Mouse (Mus musculus): ENCODE results near the gene Ccdc167. TPM values are rescaled to one million over a fixed set of nuclear protein-coding genes. Genes with fewer than 3 reads are reported as not detected.

Ccdc167 gene
- polyA plus RNA-seq, 1 experiment from 2014 or later = 15.2 TPM

- no peaks in the 10 kb centered on the region for H3K9me3 ChIP-seq (ENCODE audit: control insufficient read depth, low read depth, low read length)
- no peak for ATAC-seq (ENCODE audit: insufficient number of reproducible peaks, insufficient read depth, low FRiP score, low read depth)
- no peak overlapping the region for H3K4me2 ChIP-seq (replicated peaks; ENCODE audit: low read depth, low read length)
- no peak overlapping the region for H3K27ac ChIP-seq (ENCODE audit: low read length)
- 54% methylated on average over 19 of the region's 19 CpGs for WGBS
- H3K27me3 ChIP-seq (ENCODE audit: control insufficient read depth, insufficient read depth, low read length) = no peaks in the 10 kb centered on the region
- no peak overlapping the region for H3K4me3 ChIP-seq (ENCODE audit: low read depth, low read length)
- no peak overlapping the region for H3K9ac ChIP-seq (replicated peaks; ENCODE audit: low read depth, low read length)
- H3K4me1 ChIP-seq (ENCODE audit: control insufficient read depth, insufficient read depth, low read length) = peaks cover 30% of the 10 kb centered on the region; the same call in 1 of the 2 replicates
- no peaks in the 10 kb centered on the region for H3K36me3 ChIP-seq (ENCODE audit: control insufficient read depth, insufficient read depth, low read length)
Measured at GRCm38 (mm10) chr17:29711076-29711744, 5.6 kb downstream of the Ccdc167 start.

GRCm38 (mm10) chr17:29710562-29711044 is 6.2 kb downstream of the Ccdc167 start:
- Histone ChIP-seq H3K27me3 (ENCODE audit: control insufficient read depth, insufficient read depth, low read length) (no peaks in the 10 kb centered on the region), H3K4me2 (replicated peaks; ENCODE audit: low read depth, low read length) (no peak overlapping the region), H3K4me3 (ENCODE audit: low read depth, low read length) (no peak overlapping the region), H3K9ac (replicated peaks; ENCODE audit: low read depth, low read length) (no peak overlapping the region), H3K36me3 (ENCODE audit: control insufficient read depth, insufficient read depth, low read length) (no peaks in the 10 kb centered on the region), H3K9me3 (ENCODE audit: control insufficient read depth, low read depth, low read length) (no peaks in the 10 kb centered on the region), H3K27ac (ENCODE audit: low read length) (no peak overlapping the region), H3K4me1 (ENCODE audit: control insufficient read depth, insufficient read depth, low read length) (peaks cover 24% of the 10 kb centered on the region; the same call in 1 of the 2 replicates)
- ATAC-seq (ENCODE audit: insufficient number of reproducible peaks, insufficient read depth, low FRiP score, low read depth) = no peak
- 58% methylated on average over 11 of the region's 11 CpGs for WGBS

GRCm38 (mm10) chr17:29708783-29709182 is 8.1 kb downstream of the Ccdc167 start:
- Histone ChIP-seq H3K4me3 (ENCODE audit: low read depth, low read length) (no peak overlapping the region), H3K27ac (ENCODE audit: low read length) (no peak overlapping the region), H3K27me3 (ENCODE audit: control insufficient read depth, insufficient read depth, low read length) (no peaks in the 10 kb centered on the region), H3K9ac (replicated peaks; ENCODE audit: low read depth, low read length) (no peak overlapping the region), H3K4me1 (ENCODE audit: control insufficient read depth, insufficient read depth, low read length) (peaks cover 24% of the 10 kb centered on the region; the same call in 1 of the 2 replicates), H3K36me3 (ENCODE audit: control insufficient read depth, insufficient read depth, low read length) (peaks cover 1% of the 10 kb centered on the region), H3K4me2 (replicated peaks; ENCODE audit: low read depth, low read length) (no peak overlapping the region), H3K9me3 (ENCODE audit: control insufficient read depth, low read depth, low read length) (no peaks in the 10 kb centered on the region)
- 71% methylated on average over 5 of the region's 5 CpGs for WGBS
- no peak for ATAC-seq (ENCODE audit: insufficient number of reproducible peaks, insufficient read depth, low FRiP score, low read depth)

- Histone ChIP-seq H3K36me3 (ENCODE audit: control insufficient read depth, insufficient read depth, low read length) (peaks cover 17% of the 10 kb centered on the region), H3K27ac (ENCODE audit: low read length) (no peak overlapping the region)
Measured at GRCm38 (mm10) chr17:29706981-29707545, 9.8 kb downstream of the Ccdc167 start.

GRCm38 (mm10) chr17:29705881-29706280 is 11.0 kb downstream of the Ccdc167 start:
- ATAC-seq (ENCODE audit: insufficient number of reproducible peaks, insufficient read depth, low FRiP score, low read depth) = no peak
- Histone ChIP-seq H3K27me3 (ENCODE audit: control insufficient read depth, insufficient read depth, low read length) (no peaks in the 10 kb centered on the region), H3K4me3 (ENCODE audit: low read depth, low read length) (no peak overlapping the region), H3K9me3 (ENCODE audit: control insufficient read depth, low read depth, low read length) (no peaks in the 10 kb centered on the region), H3K4me1 (ENCODE audit: control insufficient read depth, insufficient read depth, low read length) (0 out of 2 replicates have a peak, but pooled peaks cover 4% of the 10 kb centered on the region), H3K4me2 (replicated peaks; ENCODE audit: low read depth, low read length) (no peak overlapping the region), H3K9ac (replicated peaks; ENCODE audit: low read depth, low read length) (no peak overlapping the region), H3K27ac (ENCODE audit: low read length) (no peak overlapping the region), H3K36me3 (ENCODE audit: control insufficient read depth, insufficient read depth, low read length) (peaks cover 25% of the 10 kb centered on the region)
- 77% methylated on average over 5 of the region's 5 CpGs for WGBS

More at GRCm38 (mm10) chr17:29706981-29707545, 9.8 kb downstream of the Ccdc167 start:
- Histone ChIP-seq H3K9ac (replicated peaks; ENCODE audit: low read depth, low read length) (no peak overlapping the region), H3K27me3 (ENCODE audit: control insufficient read depth, insufficient read depth, low read length) (no peaks in the 10 kb centered on the region), H3K4me3 (ENCODE audit: low read depth, low read length) (no peak overlapping the region), H3K4me1 (ENCODE audit: control insufficient read depth, insufficient read depth, low read length) (peaks cover 15% of the 10 kb centered on the region; the same call in 1 of the 2 replicates), H3K9me3 (ENCODE audit: control insufficient read depth, low read depth, low read length) (no peaks in the 10 kb centered on the region), H3K4me2 (replicated peaks; ENCODE audit: low read depth, low read length) (no peak overlapping the region)
- WGBS = 62% methylated on average over 5 of the region's 5 CpGs
- ATAC-seq (ENCODE audit: insufficient number of reproducible peaks, insufficient read depth, low FRiP score, low read depth) = no peak

- no peaks in the 10 kb centered on the region for H3K9me3 ChIP-seq (ENCODE audit: control insufficient read depth, low read depth, low read length)
- no peaks in the 10 kb centered on the region for H3K4me1 ChIP-seq (ENCODE audit: control insufficient read depth, insufficient read depth, low read length)
- peaks cover 32% of the 10 kb centered on the region for H3K36me3 ChIP-seq (ENCODE audit: control insufficient read depth, insufficient read depth, low read length)
- H3K4me2 ChIP-seq (replicated peaks; ENCODE audit: low read depth, low read length) = no peak overlapping the region
- 34% methylated on average over 3 of the region's 3 CpGs for WGBS
- no peak overlapping the region for H3K27ac ChIP-seq (ENCODE audit: low read length)
- H3K27me3 ChIP-seq (ENCODE audit: control insufficient read depth, insufficient read depth, low read length) = no peaks in the 10 kb centered on the region
- ATAC-seq (ENCODE audit: insufficient number of reproducible peaks, insufficient read depth, low FRiP score, low read depth) = 0 out of 2 replicates have a peak, but pooled peaks have one; percentile 26
- H3K4me3 ChIP-seq (ENCODE audit: low read depth, low read length) = no peak overlapping the region
- H3K9ac ChIP-seq (replicated peaks; ENCODE audit: low read depth, low read length) = no peak overlapping the region
Measured at GRCm38 (mm10) chr17:29704781-29705180, 12.1 kb downstream of the Ccdc167 start.

- Histone ChIP-seq H3K36me3 (ENCODE audit: control insufficient read depth, insufficient read depth, low read length) (peaks cover 48% of the 10 kb centered on the region), H3K4me2 (replicated peaks; ENCODE audit: low read depth, low read length) (no peak overlapping the region), H3K9me3 (ENCODE audit: control insufficient read depth, low read depth, low read length) (no peaks in the 10 kb centered on the region), H3K4me3 (ENCODE audit: low read depth, low read length) (no peak overlapping the region), H3K27ac (ENCODE audit: low read length) (no peak overlapping the region), H3K27me3 (ENCODE audit: control insufficient read depth, insufficient read depth, low read length) (no peaks in the 10 kb centered on the region), H3K4me1 (ENCODE audit: control insufficient read depth, insufficient read depth, low read length) (no peaks in the 10 kb centered on the region), H3K9ac (replicated peaks; ENCODE audit: low read depth, low read length) (no peak overlapping the region)
- ATAC-seq (ENCODE audit: insufficient number of reproducible peaks, insufficient read depth, low FRiP score, low read depth) = no peak
- 82% methylated on average over 4 of the region's 4 CpGs for WGBS
Measured at GRCm38 (mm10) chr17:29702938-29703710, 13.7 kb downstream of the Ccdc167 start.

- no peaks in the 10 kb centered on the region for H3K4me1 ChIP-seq (ENCODE audit: control insufficient read depth, insufficient read depth, low read length)
- H3K27me3 ChIP-seq (ENCODE audit: control insufficient read depth, insufficient read depth, low read length) = no peaks in the 10 kb centered on the region
- no peaks in the 10 kb centered on the region for H3K9me3 ChIP-seq (ENCODE audit: control insufficient read depth, low read depth, low read length)
- H3K36me3 ChIP-seq (ENCODE audit: control insufficient read depth, insufficient read depth, low read length) = peaks cover 64% of the 10 kb centered on the region
- ATAC-seq (ENCODE audit: insufficient number of reproducible peaks, insufficient read depth, low FRiP score, low read depth) = no peak
- H3K4me3 ChIP-seq (ENCODE audit: low read depth, low read length) = no peak overlapping the region
- H3K27ac ChIP-seq (ENCODE audit: low read length) = no peak overlapping the region
- H3K9ac ChIP-seq (replicated peaks; ENCODE audit: low read depth, low read length) = no peak overlapping the region
- 92% methylated on average over 7 of the region's 7 CpGs for WGBS
- H3K4me2 ChIP-seq (replicated peaks; ENCODE audit: low read depth, low read length) = no peak overlapping the region
Measured at GRCm38 (mm10) chr17:29700573-29700972, 16.3 kb downstream of the Ccdc167 start.
